Mouse (Mus musculus) hindbrain, embryonic 10.5 days (tissue): Measurements from ENCODE around the gene Ccdc63. TPM values are rescaled to one million over a fixed set of nuclear protein-coding genes. Genes with fewer than 3 reads are reported as not detected.
A peak's percentile ranks its signal among the peaks of the same experiment; 100 is the strongest.

ENCODE experiments used
- DNase-seq: peaks from one replicate; pipeline ENCODE4 v3.0.0-alpha.2; 2017; ENCODE audit warnings: low spot score
- H3K27ac ChIP-seq: fragments of 300-500 bp; sonication (generic); 2 replicates; pipeline ENCODE4 v1.5.1; 2016; ENCODE audit warnings: mild to moderate bottlenecking, moderate library complexity
- H3K27me3 ChIP-seq: fragments of 300-500 bp; sonication (generic); 2 replicates; pipeline ENCODE4 v1.6.1; 2016; ENCODE audit warnings: mild to moderate bottlenecking; ENCODE audit not compliant: poor library complexity, insufficient read depth, severe bottlenecking
- H3K36me3 ChIP-seq: fragments of 300-500 bp; sonication (generic); 2 replicates; pipeline ENCODE4 v1.6.1; 2016; ENCODE audit warnings: mild to moderate bottlenecking, moderate library complexity
- H3K4me1 ChIP-seq: fragments of 300-500 bp; sonication (generic); replicated peaks from 2 replicates; pipeline ENCODE4 v1.6.1; 2016; ENCODE audit warnings: mild to moderate bottlenecking
- H3K4me3 ChIP-seq: fragments of 300-500 bp; sonication (generic); 2 replicates; pipeline ENCODE4 v1.5.1; 2016; ENCODE audit warnings: mild to moderate bottlenecking, moderate library complexity
- H3K9me3 ChIP-seq: fragments of 300-500 bp; sonication (generic); 2 replicates; pipeline ENCODE4 v1.6.1; 2016; ENCODE audit warnings: mild to moderate bottlenecking, moderate library complexity
- WGBS: fragments of 180-500 bp; shearing (Covaris S2); methylation state at CpG from one replicate; pipeline ENCODE4 v1.1.7; 2016; 5-methylcytosine and 5-hydroxymethylcytosine counted together
- polyA plus RNA-seq: library from polyadenylated mRNA; unstranded; fragments of >200 nt; fragmentation: Nextera tagmentation; extraction: Ambion mirVana; gene quantifications from 2 replicates; pipeline ENCODE4 v1.2.1, GENCODE M21; 2016

Ccdc63 gene
- polyA plus RNA-seq, 1 experiment from 2014 or later, result not detected

DNA sequence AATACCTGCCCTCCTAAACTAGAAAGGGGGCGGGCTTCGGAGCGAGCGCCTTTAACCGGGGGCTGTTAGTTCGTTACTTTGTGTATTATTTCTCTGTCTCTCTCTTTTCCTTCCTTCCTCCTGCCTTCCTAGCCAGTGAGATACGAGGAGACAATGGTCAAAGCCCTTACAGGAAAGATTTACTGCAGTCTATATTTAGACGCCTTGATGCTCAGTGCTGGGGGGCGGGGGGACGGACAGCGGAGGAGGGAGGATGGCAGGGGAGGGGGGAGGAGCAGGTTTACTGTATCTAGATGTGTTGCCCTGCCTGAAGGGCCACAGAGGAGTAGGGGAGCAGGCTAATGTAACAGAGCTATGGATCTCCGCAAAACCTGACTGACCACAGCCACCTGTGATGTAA lies 78.1 kb downstream of the Ccdc63 start:
- Histone ChIP-seq H3K4me3 (no peak overlapping the region), H3K9me3 (peaks cover 4% of the 10 kb centered on the region), H3K27ac (no peak overlapping the region), H3K4me1 (peaks cover 31% of the 10 kb centered on the region), H3K36me3 (no peaks in the 10 kb centered on the region), H3K27me3 (peaks cover 19% of the 10 kb centered on the region)
- WGBS, result 40% methylated on average over 12 of the region's 12 CpGs
- no peak for DNase-seq

DNA sequence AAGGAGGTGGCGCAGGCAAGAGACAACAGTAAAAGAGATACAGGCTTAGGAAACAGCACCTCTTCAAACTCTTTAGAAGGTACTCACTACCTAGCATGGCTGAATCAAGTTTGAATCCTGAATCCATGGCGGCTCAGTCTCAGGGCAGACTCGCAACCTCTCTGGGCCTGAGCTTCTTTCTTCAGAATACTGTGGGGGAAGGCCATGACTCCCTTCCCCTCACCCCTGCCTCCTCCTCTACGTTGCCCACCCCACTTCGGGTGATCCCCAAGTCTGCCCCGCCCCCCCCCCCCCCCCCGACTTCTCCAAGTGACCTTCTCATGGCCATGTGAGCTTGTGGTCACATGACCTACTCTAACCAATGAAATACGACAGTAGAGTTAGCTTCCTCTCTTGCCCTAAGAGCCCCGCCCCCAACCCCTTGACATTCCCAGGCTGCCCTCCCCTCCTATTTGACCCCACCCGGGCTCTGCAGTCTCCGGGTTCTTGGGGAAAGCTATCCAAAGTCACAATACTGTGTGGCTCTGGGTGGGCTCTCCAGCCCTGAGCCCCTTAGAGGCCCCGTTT lies 79.8 kb downstream of the Ccdc63 start:
- Histone ChIP-seq H3K4me3 (peak overlapping the region; percentile 39), H3K27ac (peak overlapping the region; percentile 81), H3K27me3 (peaks cover 19% of the 10 kb centered on the region), H3K36me3 (no peaks in the 10 kb centered on the region), H3K4me1 (peaks cover 31% of the 10 kb centered on the region), H3K9me3 (peaks cover 9% of the 10 kb centered on the region)
- peak; percentile 61 for DNase-seq
- 17% methylated on average over 12 of the region's 12 CpGs for WGBS

DNA sequence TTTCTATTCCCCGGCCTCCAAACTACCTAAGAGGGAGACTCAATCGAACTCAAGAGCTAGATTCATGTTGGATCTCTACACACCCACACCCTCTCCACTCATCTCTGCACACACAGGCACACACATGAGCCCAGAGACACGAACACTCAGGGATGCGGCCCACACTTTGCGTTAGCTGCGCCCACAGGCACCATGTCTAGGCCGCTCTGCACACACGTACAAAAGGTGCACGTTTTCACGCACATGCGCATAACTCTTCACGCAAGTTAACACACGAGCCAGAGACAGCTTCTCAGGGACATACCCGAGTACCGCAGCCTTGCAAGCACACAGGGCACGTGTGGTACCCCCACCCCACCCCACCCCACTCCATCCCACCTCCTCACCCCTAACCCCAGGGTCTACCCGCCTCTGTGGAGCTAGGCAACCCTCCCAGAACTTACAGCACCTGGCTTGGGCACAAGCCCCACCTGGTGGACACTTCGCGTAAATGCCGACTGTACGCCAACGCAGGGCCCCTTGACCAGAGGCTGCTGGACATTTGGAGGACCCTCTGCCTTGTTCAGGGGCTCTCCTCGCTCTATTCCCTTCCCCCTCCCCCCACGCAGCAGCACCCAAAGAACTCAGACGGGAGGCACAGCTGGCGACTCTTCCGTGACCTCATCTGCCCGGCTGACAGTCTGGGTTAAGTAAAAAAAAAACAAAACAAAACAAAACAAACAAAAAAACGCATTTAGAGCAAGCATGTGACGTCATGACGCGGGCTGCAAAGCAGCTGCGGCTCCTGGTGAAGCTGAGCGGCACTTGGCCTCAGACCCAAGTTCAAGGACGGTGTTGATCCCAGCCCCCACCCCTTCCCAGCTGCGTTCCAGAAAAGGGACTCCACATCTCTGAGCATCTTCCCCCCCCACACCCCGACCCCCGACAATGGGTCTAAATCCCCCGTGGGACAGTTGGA lies 81.3 kb downstream of the Ccdc63 start:
- Histone ChIP-seq H3K27me3 (peaks cover 17% of the 10 kb centered on the region), H3K4me3 (peak overlapping the region; percentile 38), H3K9me3 (peaks cover 9% of the 10 kb centered on the region), H3K4me1 (peaks cover 36% of the 10 kb centered on the region), H3K27ac (0 out of 2 replicates have a peak overlapping the region, but pooled peaks have one; percentile 59), H3K36me3 (no peaks in the 10 kb centered on the region)
- peak; percentile 84 for DNase-seq
- WGBS, result 28% methylated on average over 39 of the region's 39 CpGs

Other genes starting within 250 kb of the Ccdc63 start
- 4.5 and 12.0 TPM in 2 replicates for gene Cux2, start 90.7 kb downstream of the Ccdc63 start, polyA plus RNA-seq
- 0.59 and 1.4 TPM in 2 replicates for gene Myl2, start 39.9 kb downstream of the Ccdc63 start, polyA plus RNA-seq
- gene Ppp1cc, start 17.5 kb upstream of the Ccdc63 start, polyA plus RNA-seq, result 311 and 319 TPM in 2 replicates
- 9.6 and 11.9 TPM in 2 replicates for gene Hvcn1, start 66.0 kb upstream of the Ccdc63 start, polyA plus RNA-seq
- 5.2 and 6.0 TPM in 2 replicates for gene Tctn1, start 123.6 kb upstream of the Ccdc63 start, polyA plus RNA-seq
- gene Pptc7, start 143.5 kb upstream of the Ccdc63 start, polyA plus RNA-seq, result 6.5 and 8.4 TPM in 2 replicates
- 8.1 and 9.7 TPM in 2 replicates for gene Rad9b, start 213.4 kb upstream of the Ccdc63 start, polyA plus RNA-seq
- 211 and 225 TPM in 2 replicates for gene Vps29, start 213.5 kb upstream of the Ccdc63 start, polyA plus RNA-seq
- 67.7 and 78.8 TPM in 2 replicates for gene Gpn3, start 231.1 kb upstream of the Ccdc63 start, polyA plus RNA-seq
- 90.4 and 109 TPM in 2 replicates for gene Fam216a, start 231.5 kb upstream of the Ccdc63 start, polyA plus RNA-seq